Mouse (Mus musculus) cerebellum, adult 11 months (tissue): Measurements from ENCODE around the gene Odf3l1.

Source experiments
- DNase-seq: peaks from one replicate; pipeline ENCODE4 v3.0.0; 2022

The Odf3l1 gene

GRCm38 (mm10) chr9:56841864-56842263 lies 22.6 kb downstream of the Odf3l1 start:
- no peak for DNase-seq

GRCm38 (mm10) chr9:56840721-56841120 lies 23.8 kb downstream of the Odf3l1 start:
- no peak for DNase-seq

- DNase-seq: no peak
These were observed 29.3 kb downstream of the Odf3l1 start for GRCm38 (mm10) chr9:56835152-56835551.

- DNase-seq: no peak
These were observed 31.6 kb downstream of the Odf3l1 start for GRCm38 (mm10) chr9:56832900-56833299.

DNA sequence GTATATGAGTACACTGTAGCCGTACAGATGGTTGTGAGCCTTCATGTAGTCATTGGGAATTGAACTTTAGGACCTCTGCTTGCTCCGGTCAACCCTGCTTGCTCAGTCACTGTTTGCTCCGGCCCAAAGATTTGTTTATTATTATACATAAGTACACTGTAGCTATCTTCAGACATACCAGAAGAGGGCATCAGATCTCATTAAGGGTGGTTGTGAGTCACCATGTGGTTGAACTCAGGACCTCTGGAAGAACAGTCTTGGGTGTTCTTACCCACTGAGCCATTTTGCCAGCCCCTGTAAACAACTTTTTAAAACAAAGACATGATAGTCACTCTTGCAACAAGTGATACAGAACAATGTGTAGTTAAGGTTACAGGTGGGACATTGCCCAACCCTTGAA lies 32.6 kb downstream of the Odf3l1 start:
- no peak for DNase-seq

GRCm38 (mm10) chr9:56830162-56830561 lies 34.3 kb downstream of the Odf3l1 start:
- DNase-seq: no peak

GRCm38 (mm10) chr9:56828841-56829240 lies 35.6 kb downstream of the Odf3l1 start:
- DNase-seq: no peak

DNA sequence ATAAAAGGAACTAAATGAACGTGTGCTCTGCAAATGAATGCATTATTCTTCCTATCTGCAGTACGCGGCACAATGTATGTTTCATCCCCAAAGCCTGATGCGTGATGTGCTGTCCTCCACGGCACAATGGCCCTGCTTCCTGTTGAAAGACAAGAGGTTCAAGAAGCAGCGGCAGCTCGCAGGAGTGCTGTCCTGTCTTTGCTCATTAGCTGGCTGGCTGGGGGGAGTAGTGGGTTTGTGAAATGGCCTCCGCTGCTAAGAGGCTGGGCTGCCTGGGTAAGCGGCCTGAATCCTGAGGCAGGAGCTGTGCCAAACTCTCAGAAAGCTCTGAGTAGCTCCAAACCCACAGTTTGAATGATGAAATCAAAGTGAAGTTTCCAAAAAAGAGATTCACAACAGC lies 36.3 kb downstream of the Odf3l1 start:
- no peak for DNase-seq

DNA sequence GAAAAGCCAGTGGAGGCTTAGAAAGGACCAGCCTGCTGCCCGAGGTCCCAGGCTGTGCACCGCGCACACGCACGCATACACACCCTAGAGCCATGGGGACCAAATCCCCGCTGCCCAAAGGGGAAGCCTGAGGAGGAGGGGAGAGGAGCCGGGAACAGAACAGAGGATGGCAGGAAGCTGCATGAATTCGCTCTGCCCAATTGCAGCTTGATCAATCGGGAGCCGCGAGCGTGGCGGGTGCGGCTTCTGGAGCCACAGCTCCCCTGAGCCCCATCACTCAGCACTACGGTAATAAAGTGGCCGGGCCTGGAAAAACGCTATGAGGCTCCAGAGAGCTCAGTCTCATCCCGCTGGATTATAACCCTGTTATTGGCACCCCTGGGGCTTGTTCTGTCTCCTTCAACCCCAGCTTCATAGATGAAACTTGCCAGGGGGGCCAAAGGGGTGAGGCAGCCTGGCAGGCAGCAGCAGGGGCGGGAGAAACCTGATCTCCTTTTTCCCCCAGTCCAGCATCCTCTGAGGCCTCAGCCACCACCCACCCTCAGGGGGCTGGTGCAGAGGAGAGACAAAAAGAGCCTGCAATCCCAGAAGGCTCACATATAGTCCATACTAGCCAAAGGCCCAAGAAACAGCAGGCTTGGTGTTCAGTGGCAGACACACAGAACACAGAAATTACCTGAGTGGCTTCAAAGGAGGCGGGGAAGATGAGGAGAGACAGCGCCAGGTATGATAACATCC lies 38.8 kb downstream of the Odf3l1 start:
- DNase-seq: no peak

DNA sequence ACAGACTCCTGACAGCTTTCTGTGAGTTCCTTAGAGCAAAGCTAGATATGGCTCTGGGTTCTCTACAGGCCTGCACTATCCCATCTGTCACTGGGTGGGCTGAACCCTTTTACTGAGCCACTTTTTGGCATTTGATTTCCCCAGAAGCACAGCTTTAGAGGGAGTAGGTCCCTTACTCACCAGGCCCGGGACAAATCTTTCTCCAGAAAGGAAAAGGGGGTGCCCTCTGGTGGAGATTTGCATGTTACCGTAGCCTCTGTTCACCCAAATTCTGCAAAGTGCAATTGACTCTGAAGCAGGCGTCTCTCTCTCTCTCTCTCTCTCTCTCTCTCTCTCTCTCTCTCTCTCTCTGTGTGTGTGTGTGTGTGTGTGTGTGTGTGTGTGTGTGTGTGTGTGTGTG lies 39.6 kb downstream of the Odf3l1 start:
- DNase-seq: peak; percentile 28

DNA sequence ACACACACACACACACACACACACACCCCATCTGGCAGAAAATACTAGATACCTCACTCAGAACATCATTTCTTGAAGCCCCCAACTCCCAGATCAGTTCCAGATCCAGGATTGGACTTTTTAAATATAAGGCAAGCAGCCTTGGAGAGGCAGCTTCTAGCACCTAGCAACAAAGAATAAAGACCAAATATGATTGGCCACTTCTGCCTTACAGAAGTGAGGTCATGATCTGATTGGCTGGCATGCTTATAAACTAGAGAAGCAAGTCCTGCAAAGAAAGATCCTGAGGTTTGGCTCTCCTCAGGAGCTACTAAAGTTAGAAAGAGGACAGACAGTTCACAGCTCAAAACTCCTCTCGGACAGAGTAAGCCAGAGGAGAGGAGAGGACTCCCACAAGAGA lies 53.6 kb downstream of the Odf3l1 start:
- DNase-seq: no peak

DNA sequence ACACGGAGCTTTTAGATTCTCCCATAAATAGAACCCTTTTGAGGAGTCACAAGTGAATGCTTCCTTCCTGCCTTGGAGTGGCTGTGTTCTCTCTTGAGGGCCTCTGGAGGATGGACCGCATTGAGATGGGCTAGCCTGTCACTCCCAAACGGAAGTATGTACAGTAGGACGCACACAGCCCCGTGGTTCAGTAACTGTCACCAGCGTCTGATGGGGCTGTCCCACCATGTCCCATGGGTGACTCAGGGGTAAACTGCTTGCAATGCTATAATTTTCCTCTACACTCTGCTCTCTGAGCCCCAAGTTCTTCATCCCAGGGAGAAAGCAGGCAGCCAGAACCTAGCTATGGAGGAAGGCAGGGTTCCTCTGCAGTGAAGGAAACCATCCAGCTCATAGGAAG lies 56.5 kb downstream of the Odf3l1 start:
- DNase-seq: no peak

DNA sequence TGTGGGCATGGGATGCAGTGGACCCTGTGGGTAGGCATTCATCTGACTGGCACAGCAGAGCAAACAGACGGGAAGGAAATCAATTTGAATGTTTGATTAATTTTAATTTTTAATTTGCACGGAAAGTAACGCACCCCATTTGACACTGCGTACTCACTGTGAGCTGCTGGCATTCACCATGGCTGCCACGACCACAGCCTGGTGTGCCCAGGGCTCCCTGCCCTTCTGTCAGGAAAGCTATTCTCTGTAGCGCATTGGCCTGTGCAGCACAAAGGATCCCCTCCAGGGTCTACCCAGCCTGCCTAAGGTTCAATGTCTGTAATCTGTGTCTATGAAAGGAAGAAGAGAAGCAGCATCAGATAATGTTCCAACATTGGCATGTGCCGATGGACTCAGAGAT lies 61.3 kb downstream of the Odf3l1 start:
- no peak for DNase-seq
